13 mouse cellular contexts compared by ENCODE assay signal in genomic region chr12:72234966-72235365, GRCm38 (mm10). TPM values are rescaled to one million over a fixed set of nuclear protein-coding genes. Genes with fewer than 3 reads are reported as not detected.
DNase-seq lines count a peak whose midpoint lies in the region; ATAC-seq lines count a peak whose summit lies in the region.
"Had no signal": no experiment of that assay in that cellular context is flagged by ENCODE, and none has a peak within 500 bp of the region (broad histone marks: within the 10 kb centered on the region; RNA-seq: fewer than 3 reads in every experiment).

No protein-coding gene starts in this region.

- H3K4me3 ChIP-seq in forebrain, embryonic 11.5 days (ENCODE audit: low read depth, low read length): peak overlapping the region; percentile 56; the same call in 1 of the 2 replicates
- H3K4me3 ChIP-seq in hindbrain, embryonic 15.5 days: peak overlapping the region; percentile 72
- H3K4me3 ChIP-seq in neural tube, embryonic 12.5 days: peak overlapping the region; percentile 64
- H3K4me3 ChIP-seq: limb, embryonic 10.5 days had no signal

- no peak for ATAC-seq in forebrain, embryonic 11.5 days (replicated peaks; ENCODE audit: low FRiP score)
- no peak for ATAC-seq in hindbrain, embryonic 15.5 days (ENCODE audit: low FRiP score, low read depth)
- ATAC-seq in neural tube, embryonic 12.5 days (ENCODE audit: low FRiP score, low read depth): no peak
- no peak for ATAC-seq in monocyte, adult 5-6 weeks (replicated peaks; ENCODE audit: insufficient number of reproducible peaks, low FRiP score, low TSS enrichment, poor library complexity, severe bottlenecking)

- no peak overlapping the region for H3K9ac ChIP-seq in forebrain, embryonic 11.5 days (ENCODE audit: low read length)
- peak overlapping the region; percentile 99 for H3K9ac ChIP-seq in hindbrain, embryonic 15.5 days
- H3K9ac ChIP-seq in neural tube, embryonic 12.5 days: peak overlapping the region; percentile 82

- no peak overlapping the region for H3K27ac ChIP-seq in forebrain, embryonic 11.5 days (ENCODE audit: low read depth, low read length)
- H3K27ac ChIP-seq in hindbrain, embryonic 15.5 days (replicated peaks): peak overlapping the region; percentile 98
- H3K27ac ChIP-seq in neural tube, embryonic 12.5 days: no peak overlapping the region
- H3K27ac ChIP-seq: limb, embryonic 10.5 days had no signal

- peak; percentile 38 for DNase-seq in cerebellum, adult 8-10 months
- DNase-seq in cerebellum, adult 11-12 months: no peak
- no peak for DNase-seq in forebrain, embryonic 11.5 days (ENCODE audit: low spot score)
- DNase-seq in adipocyte (ENCODE audit: low spot score): no peak
- no peak for DNase-seq in kidney, postnatal 14 days
- DNase-seq: heart, postnatal 14 days; kidney, adult 2 months had no signal

- 91% methylated on average over 9 of the region's 9 CpGs for WGBS in forebrain, embryonic 11.5 days
- 40% methylated on average over 9 of the region's 9 CpGs for WGBS in hindbrain, embryonic 15.5 days
- 66% methylated on average over 9 of the region's 9 CpGs for WGBS in neural tube, embryonic 12.5 days

- H3K4me1 ChIP-seq in forebrain, embryonic 11.5 days (replicated peaks; ENCODE audit: control insufficient read depth, insufficient read depth, low read length): 0 out of 2 replicates have a peak, but pooled peaks cover 2% of the 10 kb centered on the region
- peaks cover 69% of the 10 kb centered on the region for H3K4me1 ChIP-seq in hindbrain, embryonic 15.5 days (replicated peaks)
- H3K4me1 ChIP-seq in neural tube, embryonic 12.5 days: peaks cover 16% of the 10 kb centered on the region
- H3K4me1 ChIP-seq: limb, embryonic 10.5 days had no signal

- no peaks in the 10 kb centered on the region for H3K36me3 ChIP-seq in forebrain, embryonic 11.5 days (ENCODE audit: control insufficient read depth, insufficient read depth, low read length)
- H3K36me3 ChIP-seq in hindbrain, embryonic 15.5 days: no peaks in the 10 kb centered on the region
- no peaks in the 10 kb centered on the region for H3K36me3 ChIP-seq in neural tube, embryonic 12.5 days
- H3K36me3 ChIP-seq: limb, embryonic 10.5 days had no signal

- no peaks in the 10 kb centered on the region for H3K9me3 ChIP-seq in forebrain, embryonic 11.5 days (ENCODE audit: control insufficient read depth, low read length)
- no peaks in the 10 kb centered on the region for H3K9me3 ChIP-seq in hindbrain, embryonic 15.5 days
- H3K9me3 ChIP-seq in neural tube, embryonic 12.5 days: no peaks in the 10 kb centered on the region
- H3K9me3 ChIP-seq: limb, embryonic 10.5 days had no signal

- H3K4me2 ChIP-seq in forebrain, embryonic 11.5 days (ENCODE audit: low read depth, low read length, severe bottlenecking): peak overlapping the region; percentile 28; the same call in 1 of the 2 replicates
- H3K4me2 ChIP-seq in hindbrain, embryonic 15.5 days: peak overlapping the region; percentile 74
- peak overlapping the region; percentile 64 for H3K4me2 ChIP-seq in neural tube, embryonic 12.5 days (replicated peaks)

- H3K27me3 ChIP-seq in forebrain, embryonic 11.5 days (ENCODE audit: control insufficient read depth, insufficient read depth, low read length): peaks cover 8% of the 10 kb centered on the region; the same call in 1 of the 2 replicates
- H3K27me3 ChIP-seq in hindbrain, embryonic 15.5 days: no peaks in the 10 kb centered on the region
- H3K27me3 ChIP-seq in neural tube, embryonic 12.5 days (replicated peaks): peaks cover 3% of the 10 kb centered on the region; the same call in 1 of the 2 replicates

RNA-seq across cellular contexts. Expression of gene Ccdc175, which starts 50.1 kb away (rescaled TPM):
- polyA plus RNA-seq in forebrain, embryonic 11.5 days (2014; fragmentation: Nextera tagmentation; extraction: Ambion mirVana): 0.07 TPM in 1 of 2 replicates, not detected in the other
- polyA plus RNA-seq in hindbrain, embryonic 15.5 days (2015; fragmentation: Nextera tagmentation; extraction: Ambion mirVana): 0.12 TPM in 1 of 2 replicates, not detected in the other
- not detected in 2 replicates for polyA plus RNA-seq in neural tube, embryonic 12.5 days (2016; fragmentation: Nextera tagmentation; extraction: Ambion mirVana)
- total RNA-seq in monocyte, adult 5-6 weeks (2017): 0.19 TPM in 1 of 3 replicates, not detected in the others
- total RNA-seq: heart, postnatal 14 days; layer of hippocampus, adult 18-20 months had no signal
- polyA plus RNA-seq: kidney, adult 2 months; limb, embryonic 10.5 days; liver, embryonic 16.5 days had no signal
